Mouse (Mus musculus): ENCODE measurements around the gene Dctn5.

The Dctn5 gene

DNA sequence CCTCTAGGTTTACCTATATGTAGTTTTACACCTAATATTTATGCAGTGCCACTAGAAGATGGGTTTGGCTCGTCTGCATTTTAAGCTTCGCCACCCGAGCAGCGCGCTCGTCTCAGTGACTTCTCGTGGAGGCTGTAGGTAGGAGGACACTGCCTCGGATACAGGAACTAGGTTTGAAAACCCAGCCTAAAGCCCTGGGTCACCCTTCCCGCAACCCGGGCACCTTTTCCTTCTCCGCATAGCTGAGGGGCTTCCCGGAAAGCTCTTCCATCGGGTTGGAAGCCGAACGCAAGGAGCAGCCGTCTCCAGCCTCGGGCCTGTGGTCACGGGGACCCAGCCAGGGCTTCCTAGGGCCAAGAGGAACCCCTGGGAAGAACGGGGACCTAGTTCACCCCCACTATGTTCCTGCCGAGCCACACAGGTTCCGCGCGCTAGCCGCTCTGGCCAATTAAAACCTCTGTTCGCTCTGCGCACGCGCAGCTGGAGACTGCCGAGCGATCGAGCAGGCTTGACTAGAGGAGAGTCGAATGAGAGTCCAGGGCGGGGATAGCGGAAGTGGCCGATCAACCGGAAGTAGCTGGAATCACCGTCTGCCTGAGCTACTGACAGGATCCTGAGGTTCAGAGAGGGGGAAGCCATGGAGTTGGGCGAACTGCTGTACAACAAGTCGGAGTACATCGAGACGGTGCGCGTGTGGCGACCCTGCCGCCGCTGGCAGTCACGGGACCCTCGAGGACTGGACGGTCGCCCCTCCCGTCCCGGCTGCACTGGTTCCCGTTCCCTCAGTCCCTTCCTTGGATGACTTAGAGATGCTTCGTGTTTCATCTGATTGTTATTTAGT is at the start of gene Dctn5, which contains the start of gene Palb2:
TSS of gene Dctn5 (plus strand) at position 545 of the 841 bp plus-strand sequence.
TSS of gene Palb2 (minus strand) at position 489 of the 841 bp plus-strand sequence.
- peak; percentile 93 for DNase-seq (ENCODE audit: low read depth)

DNA sequence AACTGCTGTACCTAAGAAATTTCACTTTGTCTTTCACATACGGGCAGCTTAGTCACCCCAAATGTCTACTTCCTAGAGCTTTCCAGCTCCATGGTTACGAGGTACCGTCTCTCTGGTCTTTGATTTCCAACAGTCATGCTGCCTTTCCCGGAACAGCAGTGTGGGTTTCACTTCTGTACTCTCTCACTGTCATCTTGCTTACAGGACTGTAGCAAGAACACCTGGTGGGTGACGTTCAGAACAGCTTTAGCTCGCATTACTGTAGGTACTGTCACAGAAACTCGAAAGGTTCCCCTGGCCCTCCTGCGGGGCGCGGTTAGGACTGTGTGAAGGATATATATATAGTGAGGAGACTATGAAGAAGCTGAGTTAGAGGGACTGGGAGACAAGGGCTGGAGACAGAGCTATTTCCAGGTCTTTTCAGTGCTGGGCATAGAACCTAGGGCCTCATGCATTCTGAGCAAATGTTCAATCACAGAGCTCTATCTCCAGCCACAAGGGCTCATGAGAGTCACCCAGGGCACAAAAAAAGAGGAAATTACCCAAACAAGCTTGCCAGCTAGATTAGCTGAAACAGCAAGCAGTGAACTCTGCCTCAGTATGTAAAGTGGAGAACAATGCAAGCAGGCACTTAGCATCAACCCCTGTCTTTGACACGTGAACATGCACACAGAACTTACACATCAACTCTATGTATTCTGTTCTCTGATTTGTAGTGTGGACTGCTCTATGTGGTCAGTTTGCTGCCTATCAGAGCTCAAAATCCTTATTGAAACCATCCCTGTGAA is 45.5 kb upstream of the Dctn5 start:
- no peak for DNase-seq (ENCODE audit: low read depth)

DNA sequence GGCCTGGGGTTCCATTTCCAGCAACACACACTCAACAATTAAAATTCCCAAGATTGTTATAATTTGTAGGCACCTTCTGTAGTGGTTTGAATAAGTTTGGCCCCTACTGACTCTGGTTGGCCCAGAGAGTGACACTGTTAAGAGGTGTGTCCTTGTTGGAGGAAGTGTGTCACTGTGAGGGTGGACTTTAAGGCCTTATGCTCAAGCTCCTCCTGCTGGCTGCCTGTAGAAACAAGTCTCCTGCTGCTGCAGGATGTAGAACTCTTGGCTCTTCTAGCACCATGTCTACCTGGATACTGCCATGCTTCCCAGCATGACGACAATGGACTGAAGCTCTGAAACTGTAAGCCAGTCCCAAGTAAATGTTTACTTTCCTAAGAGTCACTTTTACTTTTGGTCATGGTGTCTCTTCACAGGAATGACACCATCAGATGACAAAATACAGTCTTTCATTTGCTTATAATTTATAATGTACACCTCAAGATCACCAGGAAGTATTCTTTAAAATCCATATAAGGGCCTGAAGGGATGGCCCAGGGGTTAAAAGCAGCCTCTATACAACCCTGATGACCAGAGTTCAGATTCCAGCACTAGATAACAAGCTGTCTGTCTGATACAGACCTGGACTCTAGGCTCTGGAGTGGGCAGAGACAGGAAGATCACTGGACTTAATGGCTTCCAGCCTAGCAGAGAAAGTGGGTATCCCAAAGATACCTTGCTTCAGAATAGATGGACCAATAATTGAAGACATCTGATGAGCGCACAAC is 38.1 kb upstream of the Dctn5 start:
- no peak for DNase-seq (ENCODE audit: low read depth)

DNA sequence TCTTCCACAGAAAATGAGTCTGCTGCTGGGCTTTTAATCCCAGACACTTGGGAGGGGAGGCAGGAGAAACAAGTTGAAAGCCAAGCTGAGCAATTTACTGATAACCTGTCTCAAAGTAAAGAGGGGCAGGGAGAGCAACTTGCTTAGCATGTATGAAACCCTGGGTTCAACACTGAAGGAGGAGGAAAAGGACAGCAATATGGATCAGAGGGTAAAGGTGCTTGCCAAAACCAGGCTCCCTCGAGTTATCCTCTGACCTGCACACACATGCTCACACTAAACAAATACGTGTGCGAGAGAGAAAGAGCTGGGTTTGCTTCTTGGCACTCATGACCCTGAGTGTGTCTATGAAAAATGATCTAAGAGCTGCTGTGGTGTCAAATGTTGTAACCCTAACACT is 34.8 kb upstream of the Dctn5 start:
- no peak for DNase-seq (ENCODE audit: low read depth)

DNA sequence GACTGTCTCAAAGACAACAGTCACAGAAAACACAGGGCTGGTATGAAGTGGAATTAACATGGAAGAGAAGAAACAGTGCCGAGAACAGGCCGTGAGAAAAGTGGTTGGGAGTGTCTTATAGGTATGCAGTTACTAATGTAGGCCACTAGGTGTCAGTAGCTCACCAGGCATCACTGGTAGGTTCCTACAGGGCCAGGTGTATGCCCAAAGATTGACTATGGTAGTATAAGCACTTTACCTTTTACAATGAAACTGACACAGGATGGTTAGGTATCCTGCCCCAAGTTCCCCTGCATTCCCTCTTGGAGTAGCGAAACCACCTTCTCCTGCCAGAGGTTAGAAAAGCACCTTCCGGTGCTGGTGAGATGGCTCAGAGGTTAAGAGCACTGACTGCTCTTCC is 33.6 kb upstream of the Dctn5 start:
- peak; percentile 15 for DNase-seq (ENCODE audit: low read depth)

- DNase-seq (ENCODE audit: low read depth), result peak; percentile 7
Observed at GRCm38 (mm10) chr7:122101014-122101746, 31.7 kb upstream of the Dctn5 start.

- peak; percentile 69 for DNase-seq (ENCODE audit: low read depth)
Observed at GRCm38 (mm10) chr7:122101747-122102244, 31.0 kb upstream of the Dctn5 start, which contains the start of gene Ndufab1. TSS of gene Ndufab1 (minus strand) at chr7:122101886.

DNA sequence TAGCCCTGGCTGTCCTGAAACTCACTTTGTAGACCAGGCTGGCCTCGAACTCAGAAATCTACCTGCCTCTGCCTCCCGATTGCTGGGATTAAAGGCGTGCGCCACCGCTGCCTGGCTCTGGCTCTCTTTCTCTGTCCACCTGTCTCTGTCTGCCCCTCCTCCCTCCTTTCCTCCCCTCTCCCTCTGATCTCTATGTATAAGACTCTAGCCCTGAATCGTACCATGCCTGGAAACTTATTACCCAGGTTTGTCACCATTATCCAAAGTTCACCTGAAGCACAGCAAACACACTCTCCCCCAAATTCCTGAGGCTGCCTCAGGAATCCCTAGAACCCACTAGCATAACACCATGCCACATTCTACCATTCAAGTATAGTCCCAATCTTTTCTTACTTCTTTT is 24.6 kb upstream of the Dctn5 start:
- no peak for DNase-seq (ENCODE audit: low read depth)

DNA sequence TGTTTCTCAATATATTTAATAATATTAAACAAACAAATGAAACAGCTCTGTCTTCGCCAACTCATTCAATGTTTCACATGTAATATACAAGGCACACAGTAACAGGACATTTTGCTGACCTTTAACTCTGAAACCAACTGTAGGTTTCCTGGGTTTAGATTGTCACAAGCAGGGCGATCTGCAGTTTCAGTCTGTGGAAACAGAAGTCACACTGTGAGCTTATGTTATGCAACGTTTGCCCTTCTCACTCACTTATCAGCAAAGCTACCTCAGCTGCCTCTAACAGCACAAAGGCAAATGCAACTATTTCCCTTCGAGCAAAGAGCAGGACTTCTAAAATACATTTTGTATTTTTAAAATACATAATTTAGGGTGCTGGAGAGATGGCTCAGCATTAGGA is 9.3 kb upstream of the Dctn5 start:
- DNase-seq (ENCODE audit: low read depth), result no peak

DNA sequence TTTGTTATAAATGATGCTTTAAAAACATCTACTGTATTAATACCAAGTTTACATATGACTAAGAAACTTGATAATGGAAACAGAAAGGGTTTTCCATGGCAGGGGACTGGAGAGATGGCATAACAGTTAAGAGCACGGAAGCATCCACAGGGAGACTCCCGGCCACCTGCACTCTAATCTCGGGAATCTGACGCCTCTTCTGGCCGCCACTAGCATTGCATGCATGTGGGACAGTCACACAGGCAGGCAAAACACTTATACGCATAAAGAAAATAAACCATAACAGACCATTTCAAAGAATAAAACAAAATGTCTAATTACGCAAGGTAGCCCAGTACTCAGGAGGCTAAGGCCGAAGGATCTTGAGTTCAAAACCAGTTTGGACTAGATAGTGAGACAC is 7.2 kb upstream of the Dctn5 start:
- no peak for DNase-seq (ENCODE audit: low read depth)

DNA sequence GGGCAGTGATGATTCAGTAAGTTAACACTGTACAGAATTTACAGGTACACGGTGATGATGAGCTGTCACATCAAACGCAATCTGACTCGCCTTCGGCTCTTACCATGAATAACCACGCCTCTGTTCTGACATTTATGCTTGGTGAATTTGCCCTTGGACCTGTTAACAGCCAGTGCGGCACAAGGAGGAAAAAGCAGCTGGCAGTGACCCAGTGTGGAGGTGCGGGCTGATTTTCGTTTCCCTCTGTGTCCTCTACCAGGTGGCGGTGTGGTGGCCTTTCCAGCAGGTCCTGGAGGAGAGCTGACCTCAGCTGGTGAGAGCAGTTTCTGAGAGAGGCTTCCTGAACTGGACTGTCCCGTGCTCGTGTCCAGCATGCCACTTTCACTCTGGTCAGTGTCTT is 5.9 kb upstream of the Dctn5 start:
- DNase-seq (ENCODE audit: low read depth), result no peak

DNA sequence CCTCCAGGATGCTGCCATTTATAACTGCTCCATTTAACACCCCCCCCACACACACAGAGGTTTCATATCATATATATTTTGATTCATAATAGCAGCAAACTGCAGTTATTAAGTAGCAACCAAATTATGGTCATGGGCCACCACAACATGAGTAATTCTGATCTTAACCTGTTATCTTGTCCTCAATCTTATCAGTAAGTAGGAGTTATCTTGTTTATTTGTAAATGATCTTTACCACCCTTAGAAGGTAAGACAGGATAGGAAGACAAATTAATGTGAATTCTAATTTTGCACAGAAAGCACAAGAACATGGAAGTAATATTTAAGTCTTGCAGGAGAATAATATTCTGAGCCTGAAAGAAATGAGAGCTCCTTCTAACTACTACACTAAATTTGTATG is 1.0 kb upstream of the Dctn5 start:
- DNase-seq (ENCODE audit: low read depth), result no peak

DNA sequence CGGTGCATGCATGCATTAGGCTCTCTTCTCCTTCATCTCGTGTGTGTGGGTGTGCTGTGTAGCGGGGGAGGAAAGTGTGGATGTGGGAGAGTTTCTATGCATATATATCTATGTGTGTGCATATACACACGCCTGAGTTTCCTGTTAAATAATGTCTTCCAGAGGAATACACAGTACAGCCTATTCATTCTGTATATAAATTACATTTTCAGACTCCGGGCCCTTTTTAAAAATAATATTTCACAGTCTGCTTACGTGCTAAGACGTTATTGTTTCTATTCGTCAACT is 441 bp downstream of the Dctn5 start:
- DNase-seq (ENCODE audit: low read depth), result no peak

DNA sequence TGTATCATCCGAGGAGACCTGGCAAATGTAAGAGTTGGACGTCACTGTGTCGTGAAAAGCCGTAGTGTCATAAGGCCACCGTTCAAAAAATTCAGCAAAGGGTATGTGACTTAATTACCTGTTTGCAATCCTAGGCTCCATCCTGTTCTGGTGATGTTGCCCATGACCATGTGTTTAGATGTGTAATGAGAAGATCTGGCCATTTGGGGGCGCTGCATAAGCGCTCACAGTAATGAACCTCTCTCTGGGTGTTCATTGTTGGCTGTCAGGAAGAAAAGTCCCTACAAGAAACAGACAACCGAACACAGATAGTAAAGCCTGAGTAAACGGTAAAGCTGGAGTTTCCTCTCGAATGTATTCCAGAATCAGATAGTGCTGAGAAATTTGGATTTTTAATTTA is 2.2 kb downstream of the Dctn5 start:
- no peak for DNase-seq (ENCODE audit: low read depth)

DNA sequence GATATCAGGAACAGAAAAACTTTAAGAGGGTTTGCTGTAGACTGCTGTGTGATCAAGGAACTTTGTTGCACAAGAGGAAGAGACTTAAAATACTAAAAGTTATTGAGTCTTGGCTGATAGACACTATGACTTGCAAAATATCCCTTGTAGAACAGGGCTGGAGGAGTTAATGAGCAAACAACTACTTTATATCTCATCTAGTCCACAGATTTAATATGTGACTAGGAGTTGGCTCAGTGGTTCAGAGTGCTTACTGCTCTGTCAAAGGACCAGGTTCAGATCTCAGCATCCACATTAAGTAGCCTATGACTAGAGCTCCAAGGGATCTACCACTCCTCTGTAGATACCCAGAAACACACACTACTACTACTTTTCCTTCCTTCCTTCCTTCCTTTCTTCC is 4.2 kb downstream of the Dctn5 start:
- no peak for DNase-seq (ENCODE audit: low read depth)

GRCm38 (mm10) chr7:122138190-122138589 is 5.3 kb downstream of the Dctn5 start:
- no peak for DNase-seq (ENCODE audit: low read depth)

GRCm38 (mm10) chr7:122140991-122141390 is 8.2 kb downstream of the Dctn5 start:
- no peak for DNase-seq (ENCODE audit: low read depth)

GRCm38 (mm10) chr7:122152473-122152872 is 19.6 kb downstream of the Dctn5 start:
- no peak for DNase-seq (ENCODE audit: low read depth)

DNA sequence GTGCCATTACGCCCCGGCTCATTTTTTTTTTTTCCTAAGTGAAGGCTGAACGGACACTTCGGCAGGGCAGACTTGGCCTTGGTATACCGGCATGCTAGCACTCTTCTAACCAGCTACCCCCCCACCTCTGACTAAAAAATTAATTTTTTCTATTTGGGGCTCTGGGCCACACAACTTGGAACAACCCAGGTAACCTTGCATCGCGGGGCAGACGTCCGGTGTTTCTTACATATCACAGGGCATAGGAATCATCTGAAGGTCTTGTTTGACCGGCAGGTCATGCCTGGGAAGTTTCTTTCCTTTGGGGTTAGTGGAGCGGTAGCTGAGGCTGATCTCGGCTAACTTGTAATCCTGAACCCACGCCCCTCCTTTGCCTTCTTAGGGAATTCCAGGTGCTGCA is 25.6 kb downstream of the Dctn5 start:
- DNase-seq (ENCODE audit: low read depth), result no peak

DNA sequence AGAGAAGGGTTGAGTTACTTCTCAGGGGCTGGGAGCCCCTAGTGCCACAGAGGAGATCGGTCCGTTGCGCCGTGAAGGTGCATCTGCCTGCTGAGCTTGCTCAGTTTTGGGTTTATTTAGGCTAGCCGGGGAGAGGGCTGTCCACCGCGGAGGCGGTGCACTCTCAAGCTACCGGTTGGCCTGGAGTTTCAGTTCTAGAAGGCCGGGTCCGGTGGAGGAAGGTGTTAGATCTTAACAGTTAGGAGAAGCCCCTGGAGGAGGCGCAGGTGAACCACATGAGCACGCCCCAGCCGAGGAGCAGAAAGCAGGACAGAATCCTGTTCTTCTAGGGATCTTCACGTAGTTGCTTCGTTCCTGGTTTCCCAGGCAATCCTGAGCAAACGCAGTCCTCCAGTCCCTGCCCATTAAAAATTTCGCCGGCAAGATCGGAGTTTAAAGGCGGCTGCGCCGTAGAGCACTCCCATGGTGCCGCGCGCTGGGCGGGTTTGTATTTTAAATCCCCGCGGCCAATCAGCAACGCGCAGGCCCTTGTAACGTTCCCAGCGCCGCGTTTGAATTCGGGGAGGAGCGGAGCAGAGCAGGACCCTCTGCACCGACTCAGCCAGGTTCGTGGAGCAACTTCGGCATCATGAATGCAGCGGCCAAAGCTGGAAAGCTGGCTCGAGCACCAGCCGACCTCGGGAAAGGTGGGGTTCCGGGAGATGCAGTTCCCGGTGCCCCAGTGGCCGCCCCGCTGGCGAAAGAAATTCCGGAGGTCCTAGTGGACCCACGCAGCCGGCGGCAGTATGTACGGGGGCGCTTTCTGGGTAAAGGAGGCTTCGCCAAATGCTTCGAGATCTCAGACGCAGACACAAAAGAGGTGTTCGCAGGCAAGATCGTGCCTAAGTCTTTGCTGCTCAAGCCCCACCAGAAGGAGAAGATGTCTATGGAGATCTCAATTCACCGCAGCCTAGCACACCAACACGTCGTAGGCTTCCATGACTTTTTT is 26.4 kb downstream of the Dctn5 start, which contains the start of gene Plk1:
TSS of gene Plk1 (plus strand) at position 525 of the 988 bp plus-strand sequence.
- peak; percentile 62 for DNase-seq (ENCODE audit: low read depth)
